Mouse (Mus musculus): ENCODE results near the gene Zscan25.

GRCm38 (mm10) chr5:145279948-145280347, 352 bp upstream of the Zscan25 start:
- TF ChIP-seq ELF1 (IDR thresholded peaks at IDR 0.05; ENCODE audit: low read depth, low read length) = no peak
- no peak for TF ChIP-seq MEF2A (IDR thresholded peaks at IDR 0.05; ENCODE audit: extremely low read depth, insufficient replicate concordance, low read depth, low read length, poor library complexity, severe bottlenecking)
- no peak for TF ChIP-seq E2F4 (IDR thresholded peaks at IDR 0.05; ENCODE audit: borderline replicate concordance, low read depth, low read length)
- no peak for TF ChIP-seq ZKSCAN1 (IDR thresholded peaks at IDR 0.05; ENCODE audit: low read depth, low read length)
- TF ChIP-seq EP300 (IDR thresholded peaks at IDR 0.05; ENCODE audit: low read depth in 1 of 2, low read length in 2 of 2) = no peak
- TF ChIP-seq BHLHE40 (IDR thresholded peaks at IDR 0.05; ENCODE audit: borderline replicate concordance, low read depth, low read length) = no peak
- TF ChIP-seq JUND (IDR thresholded peaks at IDR 0.05; ENCODE audit: low read depth, low read length) = no peak
- no peak for TF ChIP-seq USF2 (IDR thresholded peaks at IDR 0.05; ENCODE audit: borderline replicate concordance in 1 of 2, insufficient read depth in 1 of 2, low read depth in 1 of 2, low read length in 2 of 2)
- no peak for TF ChIP-seq POLR2A (IDR thresholded peaks at IDR 0.05; ENCODE audit: control insufficient read depth in 1 of 2, insufficient read depth in 1 of 2, low read depth in 1 of 2, low read length in 2 of 2, poor library complexity in 1 of 2)
- no peak for TF ChIP-seq RAD21 (IDR thresholded peaks at IDR 0.05; ENCODE audit: low read depth, low read length)
- no peak for TF ChIP-seq MXI1 (IDR thresholded peaks at IDR 0.05; ENCODE audit: low read depth, low read length)
- TF ChIP-seq TBP (IDR thresholded peaks at IDR 0.05; ENCODE audit: low read depth, low read length) = no peak
